Mouse (Mus musculus): Measurements from ENCODE around the gene Slc46a2. TPM values are rescaled to one million over a fixed set of nuclear protein-coding genes. Genes with fewer than 3 reads are reported as not detected.

Gene Slc46a2
- polyA plus RNA-seq, 1 experiment: not detected

- TF ChIP-seq POLR2A (IDR thresholded peaks at IDR 0.05; ENCODE audit: borderline replicate concordance, extremely low read depth, insufficient read depth, insufficient read length, poor library complexity, severe bottlenecking): no peak
- no peak for TF ChIP-seq CTCF (IDR thresholded peaks at IDR 0.05; ENCODE audit: borderline replicate concordance, extremely low read depth, insufficient read depth, insufficient read length)
- DNase-seq (ENCODE audit: low read depth): no peak
Observed at GRCm38 (mm10) chr4:59907657-59908230, 7.1 kb downstream of the Slc46a2 start.

GRCm38 (mm10) chr4:59907092-59907491 is 7.8 kb downstream of the Slc46a2 start:
- no peak for DNase-seq (ENCODE audit: low read depth)

GRCm38 (mm10) chr4:59902547-59902946 is 12.3 kb downstream of the Slc46a2 start:
- no peak for DNase-seq (ENCODE audit: low read depth)

More at GRCm38 (mm10) chr4:59907092-59907491, 7.8 kb downstream of the Slc46a2 start:
- TF ChIP-seq CTCF (IDR thresholded peaks at IDR 0.05; ENCODE audit: borderline replicate concordance, extremely low read depth, insufficient read depth, insufficient read length): no peak
- no peak for TF ChIP-seq POLR2A (IDR thresholded peaks at IDR 0.05; ENCODE audit: borderline replicate concordance, extremely low read depth, insufficient read depth, insufficient read length, poor library complexity, severe bottlenecking)

GRCm38 (mm10) chr4:59901810-59902209 is 13.0 kb downstream of the Slc46a2 start:
- TF ChIP-seq CTCF (IDR thresholded peaks at IDR 0.05; ENCODE audit: borderline replicate concordance, extremely low read depth, insufficient read depth, insufficient read length) (no peak), POLR2A (IDR thresholded peaks at IDR 0.05; ENCODE audit: borderline replicate concordance, extremely low read depth, insufficient read depth, insufficient read length, poor library complexity, severe bottlenecking) (no peak)
- no peak for DNase-seq (ENCODE audit: low read depth)

More at GRCm38 (mm10) chr4:59902547-59902946, 12.3 kb downstream of the Slc46a2 start:
- peak; percentile 27; the same call in 1 of the 2 replicates for TF ChIP-seq CTCF (IDR thresholded peaks at IDR 0.05; ENCODE audit: borderline replicate concordance, extremely low read depth, insufficient read depth, insufficient read length)
- no peak for TF ChIP-seq POLR2A (IDR thresholded peaks at IDR 0.05; ENCODE audit: borderline replicate concordance, extremely low read depth, insufficient read depth, insufficient read length, poor library complexity, severe bottlenecking)

- TF ChIP-seq POLR2A (IDR thresholded peaks at IDR 0.05; ENCODE audit: borderline replicate concordance, extremely low read depth, insufficient read depth, insufficient read length, poor library complexity, severe bottlenecking) (no peak), CTCF (IDR thresholded peaks at IDR 0.05; ENCODE audit: borderline replicate concordance, extremely low read depth, insufficient read depth, insufficient read length) (no peak)
- no peak for DNase-seq (ENCODE audit: low read depth)
Observed at GRCm38 (mm10) chr4:59898521-59898919, 16.3 kb downstream of the Slc46a2 start.

GRCm38 (mm10) chr4:59897814-59898520 is 16.9 kb downstream of the Slc46a2 start:
- TF ChIP-seq POLR2A (IDR thresholded peaks at IDR 0.05; ENCODE audit: borderline replicate concordance, extremely low read depth, insufficient read depth, insufficient read length, poor library complexity, severe bottlenecking) (no peak), CTCF (IDR thresholded peaks at IDR 0.05; ENCODE audit: borderline replicate concordance, extremely low read depth, insufficient read depth, insufficient read length) (no peak)
- DNase-seq (ENCODE audit: low read depth): no peak

GRCm38 (mm10) chr4:59896000-59896399 is 18.9 kb downstream of the Slc46a2 start:
- TF ChIP-seq POLR2A (IDR thresholded peaks at IDR 0.05; ENCODE audit: borderline replicate concordance, extremely low read depth, insufficient read depth, insufficient read length, poor library complexity, severe bottlenecking): no peak
- DNase-seq (ENCODE audit: low read depth): no peak

- TF ChIP-seq CTCF (IDR thresholded peaks at IDR 0.05; ENCODE audit: borderline replicate concordance, extremely low read depth, insufficient read depth, insufficient read length): no peak
- TF ChIP-seq POLR2A (IDR thresholded peaks at IDR 0.05; ENCODE audit: borderline replicate concordance, extremely low read depth, insufficient read depth, insufficient read length, poor library complexity, severe bottlenecking): no peak
- no peak for DNase-seq (ENCODE audit: low read depth)
Observed at GRCm38 (mm10) chr4:59894977-59895575, 19.8 kb downstream of the Slc46a2 start.

GRCm38 (mm10) chr4:59894415-59894814 is 20.4 kb downstream of the Slc46a2 start:
- DNase-seq (ENCODE audit: low read depth): no peak
- no peak for TF ChIP-seq POLR2A (IDR thresholded peaks at IDR 0.05; ENCODE audit: borderline replicate concordance, extremely low read depth, insufficient read depth, insufficient read length, poor library complexity, severe bottlenecking)
- TF ChIP-seq CTCF (IDR thresholded peaks at IDR 0.05; ENCODE audit: borderline replicate concordance, extremely low read depth, insufficient read depth, insufficient read length): no peak

- TF ChIP-seq CTCF (IDR thresholded peaks at IDR 0.05; ENCODE audit: borderline replicate concordance, extremely low read depth, insufficient read depth, insufficient read length) (no peak), POLR2A (IDR thresholded peaks at IDR 0.05; ENCODE audit: borderline replicate concordance, extremely low read depth, insufficient read depth, insufficient read length, poor library complexity, severe bottlenecking) (no peak)
- DNase-seq (ENCODE audit: low read depth): no peak
Observed at GRCm38 (mm10) chr4:59892731-59893130, 22.1 kb downstream of the Slc46a2 start.

GRCm38 (mm10) chr4:59891723-59892416 is 23.0 kb downstream of the Slc46a2 start:
- no peak for TF ChIP-seq POLR2A (IDR thresholded peaks at IDR 0.05; ENCODE audit: borderline replicate concordance, extremely low read depth, insufficient read depth, insufficient read length, poor library complexity, severe bottlenecking)
- no peak for TF ChIP-seq CTCF (IDR thresholded peaks at IDR 0.05; ENCODE audit: borderline replicate concordance, extremely low read depth, insufficient read depth, insufficient read length)
- peak; percentile 40 for DNase-seq (ENCODE audit: low read depth)
